Mouse (Mus musculus) embryonic facial prominence, embryonic 13.5 days (tissue): ENCODE results near the gene Lrp10. TPM values are rescaled to one million over a fixed set of nuclear protein-coding genes. Genes with fewer than 3 reads are reported as not detected.

ENCODE experiments used
- ATAC-seq: fragments of 200-750 bp; cut with Nextera tagmentation; 2 replicates; pipeline ENCODE4 v1.8.0; 2017; ENCODE audit warnings: low read depth; ENCODE audit not compliant: insufficient number of reproducible peaks, insufficient read depth, low FRiP score, low TSS enrichment
- H3K27ac ChIP-seq: fragments of 300-500 bp; sonication (generic); 2 replicates; pipeline ENCODE4 v1.5.1; 2015; ENCODE audit warnings: moderate library complexity, mild to moderate bottlenecking, inconsistent platforms
- H3K27me3 ChIP-seq: fragments of 300-500 bp; sonication (generic); 2 replicates; pipeline ENCODE4 v1.6.1; 2015; ENCODE audit warnings: mild to moderate bottlenecking, inconsistent platforms
- H3K36me3 ChIP-seq: fragments of 300-500 bp; sonication (generic); 2 replicates; pipeline ENCODE4 v1.6.1; 2015; ENCODE audit warnings: mild to moderate bottlenecking, inconsistent platforms
- H3K4me1 ChIP-seq: fragments of 300-500 bp; sonication (generic); 2 replicates; pipeline ENCODE4 v1.6.1; 2015; ENCODE audit warnings: inconsistent platforms
- H3K4me2 ChIP-seq: fragments of 300-500 bp; sonication (generic); 2 replicates; pipeline ENCODE4 v1.6.1; 2015; ENCODE audit warnings: moderate library complexity, mild to moderate bottlenecking, inconsistent platforms
- H3K4me3 ChIP-seq: fragments of 300-500 bp; sonication (generic); 2 replicates; pipeline ENCODE4 v1.5.1; 2015; ENCODE audit warnings: mild to moderate bottlenecking, inconsistent platforms
- H3K9ac ChIP-seq: fragments of 300-500 bp; sonication (generic); 2 replicates; pipeline ENCODE4 v1.6.1; 2015; ENCODE audit warnings: mild to moderate bottlenecking, inconsistent platforms
- H3K9me3 ChIP-seq: fragments of 300-500 bp; sonication (generic); 2 replicates; pipeline ENCODE4 v1.6.1; 2016; ENCODE audit warnings: inconsistent platforms
- WGBS: fragments of 180-500 bp; shearing (Covaris S2); methylation state at CpG from one replicate; pipeline ENCODE4 v1.1.7; 2015; ENCODE audit warnings: mixed read lengths; 5-methylcytosine and 5-hydroxymethylcytosine counted together
- polyA plus RNA-seq: library from polyadenylated mRNA; unstranded; fragments of >200 nt; fragmentation: Nextera tagmentation; extraction: Ambion mirVana; gene quantifications from 2 replicates; pipeline ENCODE4 v1.2.1, GENCODE M21; 2015

The Lrp10 gene
- polyA plus RNA-seq, 1 experiment from 2014 or later: 33.1 TPM

- H3K36me3 ChIP-seq: peaks cover 66% of the 10 kb centered on the region
- H3K4me1 ChIP-seq: peaks cover 44% of the 10 kb centered on the region
- ATAC-seq: no peak
- H3K9me3 ChIP-seq: no peaks in the 10 kb centered on the region
- H3K9ac ChIP-seq: no peak overlapping the region
- 81% methylated on average over 12 of the region's 12 CpGs for WGBS
- no peaks in the 10 kb centered on the region for H3K27me3 ChIP-seq
- no peak overlapping the region for H3K4me3 ChIP-seq
- no peak overlapping the region for H3K27ac ChIP-seq
- no peak overlapping the region for H3K4me2 ChIP-seq
Observed at GRCm38 (mm10) chr14:54439155-54439554, 24.8 kb upstream of the Lrp10 start.

DNA sequence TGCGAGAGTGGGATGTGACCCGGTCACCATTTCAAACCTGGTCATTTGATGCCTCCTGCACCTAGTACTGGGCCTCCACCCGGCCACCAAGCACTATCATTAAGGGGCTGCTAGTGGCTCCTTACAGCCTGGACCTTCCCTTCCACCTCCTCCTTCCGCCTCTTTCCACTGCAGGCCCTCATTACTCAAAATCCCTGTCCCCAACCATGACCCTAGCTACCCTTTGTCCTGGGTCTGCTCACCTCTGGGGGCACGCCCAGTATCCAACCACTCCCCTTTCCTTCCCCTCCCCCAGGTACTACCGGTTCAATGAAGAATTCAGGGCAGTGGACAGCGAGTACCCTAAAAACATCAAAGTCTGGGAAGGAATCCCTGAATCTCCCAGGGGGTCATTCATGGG, 24.3 kb upstream of the Lrp10 start:
- ATAC-seq: no peak
- Histone ChIP-seq H3K4me3 (no peak overlapping the region), H3K36me3 (peaks cover 66% of the 10 kb centered on the region), H3K27me3 (no peaks in the 10 kb centered on the region), H3K9ac (no peak overlapping the region), H3K4me2 (no peak overlapping the region), H3K27ac (no peak overlapping the region), H3K4me1 (peaks cover 44% of the 10 kb centered on the region), H3K9me3 (no peaks in the 10 kb centered on the region)
- 64% methylated on average over 7 of the region's 7 CpGs for WGBS

- no peak overlapping the region for H3K4me2 ChIP-seq
- no peak overlapping the region for H3K9ac ChIP-seq
- H3K4me3 ChIP-seq: no peak overlapping the region
- no peaks in the 10 kb centered on the region for H3K9me3 ChIP-seq
- peaks cover 36% of the 10 kb centered on the region for H3K4me1 ChIP-seq
- WGBS: 92% methylated on average over 14 of the region's 14 CpGs
- H3K36me3 ChIP-seq: peaks cover 61% of the 10 kb centered on the region
- no peak for ATAC-seq
- no peak overlapping the region for H3K27ac ChIP-seq
- no peaks in the 10 kb centered on the region for H3K27me3 ChIP-seq
Observed at GRCm38 (mm10) chr14:54440538-54440937, 23.4 kb upstream of the Lrp10 start.

DNA sequence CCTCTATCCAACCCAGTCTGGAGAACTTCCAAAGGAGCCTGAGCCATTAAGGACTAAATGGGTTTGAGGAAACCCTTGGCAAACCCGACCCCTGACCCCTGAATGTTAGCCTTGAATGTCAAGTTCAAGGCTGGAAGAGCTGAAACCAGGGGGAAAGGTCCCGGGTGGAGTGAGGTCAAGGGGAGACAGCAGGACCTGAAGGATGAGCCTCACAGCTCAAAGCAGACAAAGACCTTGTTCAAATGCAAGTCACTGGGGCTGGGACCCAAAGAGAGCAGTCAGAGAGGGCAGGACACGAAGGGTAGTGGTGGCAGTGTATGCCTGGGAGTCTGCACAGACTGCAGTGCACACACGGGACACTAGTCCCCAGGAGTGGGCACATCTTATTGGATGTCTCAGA, 22.6 kb upstream of the Lrp10 start:
- Histone ChIP-seq H3K9me3 (no peaks in the 10 kb centered on the region), H3K36me3 (peaks cover 53% of the 10 kb centered on the region), H3K9ac (no peak overlapping the region), H3K27ac (0 out of 2 replicates have a peak overlapping the region, but pooled peaks have one; percentile 7), H3K4me2 (no peak overlapping the region), H3K27me3 (no peaks in the 10 kb centered on the region), H3K4me3 (no peak overlapping the region), H3K4me1 (peaks cover 36% of the 10 kb centered on the region)
- ATAC-seq: no peak
- WGBS: 78% methylated on average over 4 of the region's 4 CpGs

- H3K27ac ChIP-seq: peak overlapping the region; percentile 95
- 0 out of 2 replicates have a peak overlapping the region, but pooled peaks have one; percentile 44 for H3K9ac ChIP-seq
- H3K4me2 ChIP-seq: peak overlapping the region; percentile 38; the same call in 1 of the 2 replicates
- H3K9me3 ChIP-seq: no peaks in the 10 kb centered on the region
- peaks cover 41% of the 10 kb centered on the region for H3K36me3 ChIP-seq
- no peak overlapping the region for H3K4me3 ChIP-seq
- WGBS: 91% methylated on average over 3 of the region's 3 CpGs
- peaks cover 36% of the 10 kb centered on the region for H3K4me1 ChIP-seq
- no peaks in the 10 kb centered on the region for H3K27me3 ChIP-seq
- no peak for ATAC-seq
Observed at GRCm38 (mm10) chr14:54442548-54442947, 21.4 kb upstream of the Lrp10 start.

GRCm38 (mm10) chr14:54443196-54443595, 20.7 kb upstream of the Lrp10 start:
- H3K4me2 ChIP-seq: peak overlapping the region; percentile 38
- peaks cover 37% of the 10 kb centered on the region for H3K36me3 ChIP-seq
- no peaks in the 10 kb centered on the region for H3K9me3 ChIP-seq
- peak overlapping the region; percentile 95 for H3K27ac ChIP-seq
- no peaks in the 10 kb centered on the region for H3K27me3 ChIP-seq
- H3K4me3 ChIP-seq: no peak overlapping the region
- peak; percentile 81 for ATAC-seq
- 16% methylated on average over 3 of the region's 3 CpGs for WGBS
- peak overlapping the region; percentile 44; the same call in 1 of the 2 replicates for H3K9ac ChIP-seq
- peaks cover 36% of the 10 kb centered on the region for H3K4me1 ChIP-seq

GRCm38 (mm10) chr14:54443712-54444618, 20.0 kb upstream of the Lrp10 start:
- peaks cover 29% of the 10 kb centered on the region for H3K36me3 ChIP-seq
- ATAC-seq: 0 out of 2 replicates have a peak, but pooled peaks have one; percentile 38
- no peak overlapping the region for H3K4me3 ChIP-seq
- no peaks in the 10 kb centered on the region for H3K27me3 ChIP-seq
- H3K4me1 ChIP-seq: peaks cover 39% of the 10 kb centered on the region
- H3K9ac ChIP-seq: peak overlapping the region; percentile 58; the same call in 1 of the 2 replicates
- 46% methylated on average over 15 of the region's 15 CpGs for WGBS
- H3K9me3 ChIP-seq: no peaks in the 10 kb centered on the region
- H3K4me2 ChIP-seq: peak overlapping the region; percentile 38
- H3K27ac ChIP-seq: peak overlapping the region; percentile 95

DNA sequence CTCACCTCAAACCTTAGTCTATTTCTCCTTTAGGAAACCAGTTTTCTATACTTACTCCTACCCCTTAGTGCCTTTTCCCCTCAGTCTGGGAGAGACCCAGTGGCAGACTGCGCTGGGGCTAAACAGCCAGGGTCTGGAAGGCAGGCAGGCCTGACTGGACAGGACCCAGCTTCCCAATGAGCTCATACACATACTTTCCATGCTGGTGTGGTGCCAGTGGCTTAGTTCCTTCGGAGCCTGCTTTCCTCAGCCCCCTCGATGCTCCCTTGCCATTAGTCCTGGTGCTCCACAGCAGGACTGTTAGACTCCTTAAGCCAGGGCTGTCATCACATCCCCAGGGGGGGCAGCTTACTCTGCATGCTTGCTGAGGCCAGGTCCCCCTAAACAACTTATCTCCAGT, 18.5 kb upstream of the Lrp10 start:
- no peak for ATAC-seq
- Histone ChIP-seq H3K27ac (no peak overlapping the region), H3K36me3 (peaks cover 14% of the 10 kb centered on the region), H3K4me2 (no peak overlapping the region), H3K4me1 (peaks cover 38% of the 10 kb centered on the region), H3K4me3 (no peak overlapping the region), H3K9ac (no peak overlapping the region), H3K27me3 (no peaks in the 10 kb centered on the region), H3K9me3 (no peaks in the 10 kb centered on the region)
- WGBS: 68% methylated on average over 3 of the region's 3 CpGs

GRCm38 (mm10) chr14:54453566-54453965, 10.4 kb upstream of the Lrp10 start:
- Histone ChIP-seq H3K4me3 (no peak overlapping the region), H3K9me3 (no peaks in the 10 kb centered on the region), H3K36me3 (no peaks in the 10 kb centered on the region), H3K4me2 (no peak overlapping the region), H3K27me3 (no peaks in the 10 kb centered on the region), H3K4me1 (peaks cover 8% of the 10 kb centered on the region), H3K9ac (no peak overlapping the region), H3K27ac (no peak overlapping the region)
- 87% methylated on average over 9 of the region's 9 CpGs for WGBS
- no peak for ATAC-seq

DNA sequence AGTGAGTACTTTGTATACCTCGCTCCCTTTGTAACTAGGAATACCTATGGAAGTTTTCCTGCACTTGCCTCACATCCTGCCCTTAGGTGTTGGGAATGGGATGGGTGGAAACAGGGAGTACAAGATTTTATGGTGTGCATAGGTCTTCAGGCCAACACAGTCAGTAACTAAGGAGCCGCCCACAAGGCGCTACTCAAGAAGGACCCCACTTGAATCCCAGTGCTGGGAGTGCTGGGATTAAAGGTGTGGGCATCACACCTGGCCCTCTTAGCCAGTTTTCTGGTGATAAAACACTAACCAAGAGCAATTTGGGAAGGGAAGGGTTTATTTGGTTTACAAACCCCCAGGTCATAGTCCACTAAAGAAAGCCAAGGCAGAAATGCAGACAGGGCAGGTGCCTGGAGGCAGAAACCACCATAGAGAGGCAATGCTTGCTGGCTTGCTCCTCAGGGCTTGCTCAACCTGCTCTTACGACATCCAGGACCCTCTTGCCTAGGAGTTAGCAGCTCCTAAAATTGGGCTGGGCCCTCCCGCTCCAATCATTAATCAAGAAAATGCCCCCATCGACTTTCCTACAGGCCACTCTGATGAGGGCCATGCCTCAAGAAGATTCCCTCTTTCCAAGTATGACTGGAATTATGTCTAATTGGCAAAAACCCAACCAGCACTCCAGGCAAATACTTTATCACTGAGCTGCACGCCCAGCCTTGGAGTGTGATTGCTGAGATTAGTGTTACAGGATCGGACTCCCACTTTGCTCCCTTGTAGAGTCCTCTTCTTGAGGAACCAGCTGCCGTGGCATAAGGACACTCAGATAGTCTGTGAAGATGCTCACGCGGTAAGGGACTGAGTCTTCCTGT, 9.0 kb upstream of the Lrp10 start:
- no peak overlapping the region for H3K27ac ChIP-seq
- H3K36me3 ChIP-seq: no peaks in the 10 kb centered on the region
- no peaks in the 10 kb centered on the region for H3K27me3 ChIP-seq
- no peaks in the 10 kb centered on the region for H3K4me1 ChIP-seq
- H3K4me3 ChIP-seq: no peak overlapping the region
- no peaks in the 10 kb centered on the region for H3K9me3 ChIP-seq
- WGBS: 85% methylated on average over 11 of the region's 11 CpGs
- ATAC-seq: no peak
- no peak overlapping the region for H3K9ac ChIP-seq
- no peak overlapping the region for H3K4me2 ChIP-seq

GRCm38 (mm10) chr14:54457907-54458569, 5.9 kb upstream of the Lrp10 start:
- no peak overlapping the region for H3K4me2 ChIP-seq
- H3K4me3 ChIP-seq: no peak overlapping the region
- H3K27me3 ChIP-seq: no peaks in the 10 kb centered on the region
- no peaks in the 10 kb centered on the region for H3K4me1 ChIP-seq
- WGBS: 85% methylated on average over 14 of the region's 14 CpGs
- H3K36me3 ChIP-seq: no peaks in the 10 kb centered on the region
- H3K9me3 ChIP-seq: no peaks in the 10 kb centered on the region
- H3K27ac ChIP-seq: no peak overlapping the region
- no peak overlapping the region for H3K9ac ChIP-seq
- no peak for ATAC-seq
